Mouse (Mus musculus): ENCODE measurements around the gene Ppp4r4.
"Not testable (repeated sequence)": the region's sequence is repeated elsewhere in the genome, so short reads cannot be mapped to it uniquely, and the experiment has no call there.

The Ppp4r4 gene

GRCm38 (mm10) chr12:103532020-103532648 lies at the start of gene Ppp4r4:
TSS of gene Ppp4r4 (plus strand) at chr12:103532283.
- peak; percentile 93 for DNase-seq (ENCODE audit: low spot score)

GRCm38 (mm10) chr12:103482781-103483180 lies 49.3 kb upstream of the Ppp4r4 start:
- DNase-seq (ENCODE audit: low spot score) = no peak

GRCm38 (mm10) chr12:103484200-103484972 lies 47.7 kb upstream of the Ppp4r4 start:
- not testable (repeated sequence) for DNase-seq (ENCODE audit: low spot score)

- DNase-seq (ENCODE audit: low spot score) = no peak
Observed at GRCm38 (mm10) chr12:103486726-103487125, 45.4 kb upstream of the Ppp4r4 start.

GRCm38 (mm10) chr12:103487276-103487675 lies 44.8 kb upstream of the Ppp4r4 start:
- peak; percentile 59 for DNase-seq (ENCODE audit: low spot score)

GRCm38 (mm10) chr12:103487750-103488149 lies 44.3 kb upstream of the Ppp4r4 start:
- DNase-seq (ENCODE audit: low spot score) = no peak

GRCm38 (mm10) chr12:103491091-103491730 lies 40.9 kb upstream of the Ppp4r4 start:
- no peak for DNase-seq (ENCODE audit: low spot score)

GRCm38 (mm10) chr12:103492767-103493166 lies 39.3 kb upstream of the Ppp4r4 start:
- DNase-seq (ENCODE audit: low spot score) = peak; percentile 78

- peak; percentile 57 for DNase-seq (ENCODE audit: low spot score)
Observed at GRCm38 (mm10) chr12:103494486-103494885, 37.6 kb upstream of the Ppp4r4 start.

- DNase-seq (ENCODE audit: low spot score) = no peak
Observed at GRCm38 (mm10) chr12:103498768-103499167, 33.3 kb upstream of the Ppp4r4 start.

- no peak for DNase-seq (ENCODE audit: low spot score)
Observed at GRCm38 (mm10) chr12:103499261-103499660, 32.8 kb upstream of the Ppp4r4 start.

- no peak for DNase-seq (ENCODE audit: low spot score)
Observed at GRCm38 (mm10) chr12:103503300-103503699, 28.8 kb upstream of the Ppp4r4 start.

- DNase-seq (ENCODE audit: low spot score) = no peak
Observed at GRCm38 (mm10) chr12:103504402-103504801, 27.7 kb upstream of the Ppp4r4 start.

GRCm38 (mm10) chr12:103508346-103508745 lies 23.7 kb upstream of the Ppp4r4 start:
- DNase-seq (ENCODE audit: low spot score) = no peak

- DNase-seq (ENCODE audit: low spot score) = no peak
Observed at GRCm38 (mm10) chr12:103509893-103510292, 22.2 kb upstream of the Ppp4r4 start.

- DNase-seq (ENCODE audit: low spot score) = no peak
Observed at GRCm38 (mm10) chr12:103511586-103511985, 20.5 kb upstream of the Ppp4r4 start.

GRCm38 (mm10) chr12:103513039-103513438 lies 19.0 kb upstream of the Ppp4r4 start:
- DNase-seq (ENCODE audit: low spot score) = no peak

GRCm38 (mm10) chr12:103513451-103513871 lies 18.6 kb upstream of the Ppp4r4 start:
- no peak for DNase-seq (ENCODE audit: low spot score)

- DNase-seq (ENCODE audit: low spot score) = no peak
Observed at GRCm38 (mm10) chr12:103514354-103514753, 17.7 kb upstream of the Ppp4r4 start.

GRCm38 (mm10) chr12:103515638-103516037 lies 16.4 kb upstream of the Ppp4r4 start:
- DNase-seq (ENCODE audit: low spot score) = no peak

GRCm38 (mm10) chr12:103518640-103519039 lies 13.4 kb upstream of the Ppp4r4 start:
- no peak for DNase-seq (ENCODE audit: low spot score)

- DNase-seq (ENCODE audit: low spot score) = no peak
Observed at GRCm38 (mm10) chr12:103530596-103530995, 1.5 kb upstream of the Ppp4r4 start.
